Mouse (Mus musculus): ENCODE measurements around the gene Mrps34.
"Not testable (repeated sequence)": the region's sequence is repeated elsewhere in the genome, so short reads cannot be mapped to it uniquely, and the experiment has no call there.

Mrps34 gene

GRCm38 (mm10) chr17:24900014-24900413 is 5.1 kb downstream of the Mrps34 start:
- no peak for DNase-seq

GRCm38 (mm10) chr17:24902124-24902523 is 7.2 kb downstream of the Mrps34 start:
- DNase-seq: no peak

GRCm38 (mm10) chr17:24902671-24903474 is 8.0 kb downstream of the Mrps34 start:
- no peak for DNase-seq

- DNase-seq: no peak
These were observed 8.9 kb downstream of the Mrps34 start for GRCm38 (mm10) chr17:24903767-24904166.

- DNase-seq: no peak
These were observed 12.7 kb downstream of the Mrps34 start for GRCm38 (mm10) chr17:24907591-24907990.

- DNase-seq: no peak
These were observed 19.1 kb downstream of the Mrps34 start for GRCm38 (mm10) chr17:24913984-24914383.

- no peak for DNase-seq
These were observed 28.3 kb downstream of the Mrps34 start for GRCm38 (mm10) chr17:24923246-24923645.

- DNase-seq: no peak
These were observed 34.6 kb downstream of the Mrps34 start for GRCm38 (mm10) chr17:24929506-24929905.

GRCm38 (mm10) chr17:24932431-24932830 is 37.5 kb downstream of the Mrps34 start:
- no peak for DNase-seq

GRCm38 (mm10) chr17:24933163-24933562 is 38.2 kb downstream of the Mrps34 start:
- no peak for DNase-seq

GRCm38 (mm10) chr17:24934926-24935325 is 40.0 kb downstream of the Mrps34 start:
- no peak for DNase-seq

GRCm38 (mm10) chr17:24935666-24936065 is 40.8 kb downstream of the Mrps34 start:
- no peak for DNase-seq

- DNase-seq: peak; percentile 96
These were observed 41.6 kb downstream of the Mrps34 start, which contains the start of gene Mapk8ip3 for GRCm38 (mm10) chr17:24936259-24937237. Gene Mapk8ip3, minus strand, starts transcription at chr17:24936977.

- DNase-seq: no peak
These were observed 42.4 kb downstream of the Mrps34 start for GRCm38 (mm10) chr17:24937266-24937665.

GRCm38 (mm10) chr17:24942453-24942852 is 47.5 kb downstream of the Mrps34 start:
- DNase-seq: peak; percentile 63

- no peak for DNase-seq
These were observed 48.1 kb downstream of the Mrps34 start for GRCm38 (mm10) chr17:24943036-24943435.

- not testable (repeated sequence) for DNase-seq
These were observed 48.7 kb downstream of the Mrps34 start for GRCm38 (mm10) chr17:24943589-24943988.

Measured in lung, postnatal 14 days (tissue).